Mouse (Mus musculus): ENCODE data around the gene Rrm2. TPM values are rescaled to one million over a fixed set of nuclear protein-coding genes. Genes with fewer than 3 reads are reported as not detected.
A peak's percentile ranks its signal among the peaks of the same experiment; 100 is the strongest.

Rrm2 gene
- polyA plus RNA-seq (2015; fragmentation: Nextera tagmentation; extraction: Ambion mirVana), result 180 and 182 TPM in 2 replicates

DNA sequence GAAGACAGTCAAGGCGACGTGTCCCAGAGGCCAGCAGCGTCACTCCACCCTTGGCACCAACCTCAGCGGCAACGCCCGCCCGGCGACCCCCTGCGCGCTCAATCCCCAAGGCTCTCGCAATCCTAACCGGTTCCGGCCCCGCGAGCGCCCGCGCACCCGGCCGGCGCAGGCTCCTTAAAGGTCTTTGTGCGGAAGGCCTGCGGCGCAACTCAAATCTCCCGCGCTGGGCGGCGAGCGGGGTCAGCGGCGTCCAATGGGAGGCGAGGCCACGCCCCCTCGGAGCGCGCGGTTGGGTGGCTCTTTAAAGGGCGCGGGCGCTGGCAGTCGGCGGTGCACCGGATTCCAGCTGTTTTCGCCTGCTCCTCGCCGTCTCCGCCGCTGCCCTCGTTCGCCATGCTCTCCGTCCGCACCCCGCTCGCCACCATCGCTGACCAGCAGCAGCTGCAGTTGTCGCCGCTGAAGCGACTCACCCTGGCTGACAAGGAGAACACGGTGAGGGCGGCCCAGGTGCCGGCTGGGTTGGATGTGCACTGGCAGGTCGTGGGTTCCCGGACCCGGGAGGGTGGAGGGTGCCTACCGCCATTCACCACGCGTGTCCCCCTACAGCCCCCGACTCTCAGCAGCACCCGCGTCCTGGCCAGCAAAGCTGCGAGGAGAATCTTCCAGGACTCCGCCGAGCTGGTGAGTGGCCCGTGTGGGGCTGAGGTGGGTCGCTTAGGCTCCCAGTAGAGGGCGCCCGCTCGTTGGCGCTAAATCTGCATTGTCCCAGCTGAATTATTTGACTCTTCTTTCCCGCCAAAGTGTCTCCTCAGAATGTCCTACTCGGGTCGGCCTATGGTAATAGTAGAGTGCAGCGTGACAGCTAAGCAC is at the start of gene Rrm2:
TSS of gene Rrm2 (plus strand) at position 288 of the 870 bp plus-strand sequence.
- Histone ChIP-seq H3K27me3 (no peaks in the 10 kb centered on the region), H3K9ac (replicated peaks) (peak within 1 kb of the TSS; percentile 78), H3K4me2 (replicated peaks) (peak within 1 kb of the TSS; percentile 85), H3K4me1 (peaks cover 35% of the 10 kb centered on the region), H3K27ac (replicated peaks) (peak within 1 kb of the TSS; percentile 75), H3K4me3 (peak within 1 kb of the TSS; percentile 97), H3K36me3 (0 out of 2 replicates have a peak, but pooled peaks cover 3% of the 10 kb centered on the region), H3K9me3 (no peaks in the 10 kb centered on the region)
- WGBS, result under 1% methylated on average over 83 of the region's 83 CpGs
- ATAC-seq (replicated peaks), result peak; percentile 90

DNA sequence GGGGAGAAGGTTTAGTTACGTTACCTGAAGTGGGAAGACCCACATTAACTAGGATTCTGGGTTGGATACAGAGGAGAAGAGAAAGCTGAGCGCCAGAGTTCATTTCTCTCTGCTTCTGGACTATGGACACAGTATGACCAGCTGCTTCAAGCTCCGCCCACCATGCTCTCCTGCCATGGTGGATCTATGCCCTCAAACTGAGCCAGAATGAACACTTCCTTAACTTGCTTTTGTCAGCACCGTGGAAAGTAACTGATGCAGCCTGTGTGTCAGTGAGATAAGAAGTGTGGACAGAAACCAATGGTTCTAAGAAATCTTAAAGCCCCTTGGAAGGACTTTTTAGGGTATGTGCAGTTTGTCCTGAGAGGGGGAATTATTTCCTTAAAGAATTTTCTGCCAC is 49.0 kb upstream of the Rrm2 start:
- H3K9ac ChIP-seq (replicated peaks), result no peak overlapping the region
- H3K4me3 ChIP-seq, result no peak overlapping the region
- H3K36me3 ChIP-seq, result peaks cover 40% of the 10 kb centered on the region
- H3K4me2 ChIP-seq (replicated peaks), result no peak overlapping the region
- ATAC-seq (replicated peaks), result no peak
- H3K9me3 ChIP-seq, result no peaks in the 10 kb centered on the region
- H3K27ac ChIP-seq (replicated peaks), result no peak overlapping the region
- WGBS, result 95% methylated on average over 4 of the region's 4 CpGs
- no peaks in the 10 kb centered on the region for H3K27me3 ChIP-seq
- peaks cover 14% of the 10 kb centered on the region for H3K4me1 ChIP-seq

DNA sequence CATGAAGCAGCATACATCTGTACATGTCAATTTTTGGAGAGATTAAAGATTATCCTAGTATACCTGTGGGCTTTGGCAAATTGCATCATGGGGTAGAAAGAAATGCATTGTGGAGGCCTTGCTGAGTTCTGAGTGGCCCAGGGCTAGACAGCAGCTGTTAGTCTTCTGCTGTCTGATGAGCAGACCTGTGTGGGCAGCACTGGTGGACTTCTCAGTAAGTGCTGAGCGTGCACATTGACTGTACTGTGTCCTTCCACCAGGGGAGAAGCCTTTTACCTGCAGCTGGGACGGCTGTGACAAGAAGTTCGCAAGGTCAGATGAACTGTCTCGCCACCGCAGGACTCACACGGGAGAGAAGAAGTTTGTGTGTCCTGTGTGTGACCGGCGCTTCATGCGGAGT is 48.1 kb upstream of the Rrm2 start:
- WGBS, result 94% methylated on average over 9 of the region's 9 CpGs
- no peaks in the 10 kb centered on the region for H3K9me3 ChIP-seq
- no peak overlapping the region for H3K4me2 ChIP-seq (replicated peaks)
- no peak overlapping the region for H3K9ac ChIP-seq (replicated peaks)
- ATAC-seq (replicated peaks), result no peak
- no peak overlapping the region for H3K27ac ChIP-seq (replicated peaks)
- H3K4me1 ChIP-seq, result peaks cover 14% of the 10 kb centered on the region
- H3K36me3 ChIP-seq, result peaks cover 36% of the 10 kb centered on the region
- H3K27me3 ChIP-seq, result no peaks in the 10 kb centered on the region
- H3K4me3 ChIP-seq, result no peak overlapping the region

- WGBS, result 87% methylated on average over 4 of the region's 4 CpGs
- Histone ChIP-seq H3K4me3 (no peak overlapping the region), H3K36me3 (peaks cover 27% of the 10 kb centered on the region), H3K4me2 (replicated peaks) (no peak overlapping the region), H3K4me1 (peaks cover 14% of the 10 kb centered on the region), H3K9me3 (no peaks in the 10 kb centered on the region), H3K27ac (replicated peaks) (no peak overlapping the region), H3K27me3 (no peaks in the 10 kb centered on the region), H3K9ac (replicated peaks) (no peak overlapping the region)
- no peak for ATAC-seq (replicated peaks)
Measured at GRCm38 (mm10) chr12:24661100-24661499, 46.9 kb upstream of the Rrm2 start.

DNA sequence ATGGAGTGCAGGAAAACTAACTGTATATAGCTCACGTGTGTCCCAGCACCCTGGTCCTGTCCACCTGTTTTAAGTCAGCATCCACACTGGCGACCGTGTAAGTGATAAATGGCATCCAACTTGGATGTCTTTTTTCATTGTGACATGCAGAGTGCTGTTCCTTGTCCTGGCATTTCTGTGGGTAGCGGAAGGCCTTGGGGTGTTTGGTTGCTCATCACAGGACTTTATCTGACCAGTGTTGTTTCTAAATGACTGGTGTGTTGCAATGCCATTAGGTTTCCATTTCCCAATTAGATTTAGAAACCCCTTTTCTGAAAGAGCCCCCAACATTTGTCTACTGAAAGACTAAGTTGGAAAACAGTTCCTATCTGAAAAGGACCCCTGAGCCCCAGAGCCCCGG is 45.9 kb upstream of the Rrm2 start:
- Histone ChIP-seq H3K9me3 (no peaks in the 10 kb centered on the region), H3K4me2 (replicated peaks) (no peak overlapping the region), H3K9ac (replicated peaks) (no peak overlapping the region), H3K4me1 (0 out of 2 replicates have a peak, but pooled peaks cover 5% of the 10 kb centered on the region), H3K4me3 (no peak overlapping the region), H3K27me3 (no peaks in the 10 kb centered on the region), H3K36me3 (peaks cover 23% of the 10 kb centered on the region; the same call in 1 of the 2 replicates), H3K27ac (replicated peaks) (no peak overlapping the region)
- 93% methylated on average over 5 of the region's 5 CpGs for WGBS
- ATAC-seq (replicated peaks), result no peak

GRCm38 (mm10) chr12:24680096-24680491 is 27.9 kb upstream of the Rrm2 start:
- Histone ChIP-seq H3K4me2 (replicated peaks) (peak overlapping the region; percentile 95), H3K9ac (replicated peaks) (peak overlapping the region; percentile 57), H3K9me3 (no peaks in the 10 kb centered on the region), H3K4me1 (peaks cover 24% of the 10 kb centered on the region; the same call in 1 of the 2 replicates), H3K27ac (replicated peaks) (no peak overlapping the region), H3K27me3 (peaks cover 16% of the 10 kb centered on the region), H3K36me3 (no peaks in the 10 kb centered on the region), H3K4me3 (peak overlapping the region; percentile 49)
- WGBS, result 16% methylated on average over 9 of the region's 9 CpGs
- ATAC-seq (replicated peaks), result no peak

GRCm38 (mm10) chr12:24680492-24681285 is 27.4 kb upstream of the Rrm2 start:
- Histone ChIP-seq H3K27me3 (peaks cover 16% of the 10 kb centered on the region), H3K27ac (replicated peaks) (no peak overlapping the region), H3K9ac (replicated peaks) (peak overlapping the region; percentile 57), H3K4me2 (replicated peaks) (peak overlapping the region; percentile 95), H3K4me3 (peak overlapping the region; percentile 49), H3K9me3 (no peaks in the 10 kb centered on the region), H3K4me1 (peaks cover 24% of the 10 kb centered on the region; the same call in 1 of the 2 replicates), H3K36me3 (no peaks in the 10 kb centered on the region)
- WGBS, result 1% methylated on average over 58 of the region's 61 CpGs
- peak; percentile 80 for ATAC-seq (replicated peaks)

- ATAC-seq (replicated peaks), result peak; percentile 52
- peak within 1 kb of the TSS; percentile 49 for H3K4me3 ChIP-seq
- H3K36me3 ChIP-seq, result no peaks in the 10 kb centered on the region
- peaks cover 24% of the 10 kb centered on the region; the same call in 1 of the 2 replicates for H3K4me1 ChIP-seq
- peak within 1 kb of the TSS; percentile 95 for H3K4me2 ChIP-seq (replicated peaks)
- H3K9ac ChIP-seq (replicated peaks), result peak within 1 kb of the TSS; percentile 57
- 3% methylated on average over 20 of the region's 20 CpGs for WGBS
- no peak within 1 kb of the TSS for H3K27ac ChIP-seq (replicated peaks)
- peaks cover 16% of the 10 kb centered on the region for H3K27me3 ChIP-seq
- H3K9me3 ChIP-seq, result no peaks in the 10 kb centered on the region
Measured at GRCm38 (mm10) chr12:24681286-24682023, 26.6 kb upstream of the Rrm2 start, which contains the start of gene Cys1. Cys1 (minus strand) TSS chr12:24681813.

- Histone ChIP-seq H3K27me3 (peaks cover 16% of the 10 kb centered on the region), H3K36me3 (no peaks in the 10 kb centered on the region), H3K4me3 (no peak overlapping the region), H3K4me2 (replicated peaks) (no peak overlapping the region), H3K9ac (replicated peaks) (no peak overlapping the region), H3K27ac (replicated peaks) (no peak overlapping the region), H3K4me1 (peaks cover 24% of the 10 kb centered on the region; the same call in 1 of the 2 replicates), H3K9me3 (no peaks in the 10 kb centered on the region)
- 49% methylated on average over 8 of the region's 8 CpGs for WGBS
- ATAC-seq (replicated peaks), result no peak
Measured at GRCm38 (mm10) chr12:24682563-24682962, 25.5 kb upstream of the Rrm2 start.

GRCm38 (mm10) chr12:24683461-24683860 is 24.6 kb upstream of the Rrm2 start:
- 74% methylated on average over 7 of the region's 7 CpGs for WGBS
- Histone ChIP-seq H3K4me1 (peaks cover 24% of the 10 kb centered on the region; the same call in 1 of the 2 replicates), H3K9me3 (no peaks in the 10 kb centered on the region), H3K9ac (replicated peaks) (no peak overlapping the region), H3K4me3 (no peak overlapping the region), H3K27me3 (peaks cover 16% of the 10 kb centered on the region), H3K27ac (replicated peaks) (no peak overlapping the region), H3K4me2 (replicated peaks) (no peak overlapping the region), H3K36me3 (no peaks in the 10 kb centered on the region)
- no peak for ATAC-seq (replicated peaks)

GRCm38 (mm10) chr12:24686038-24686695 is 21.9 kb upstream of the Rrm2 start:
- H3K4me3 ChIP-seq, result no peak overlapping the region
- H3K27me3 ChIP-seq, result peaks cover 16% of the 10 kb centered on the region
- no peak overlapping the region for H3K9ac ChIP-seq (replicated peaks)
- H3K36me3 ChIP-seq, result no peaks in the 10 kb centered on the region
- no peaks in the 10 kb centered on the region for H3K9me3 ChIP-seq
- H3K4me2 ChIP-seq (replicated peaks), result no peak overlapping the region
- WGBS, result 77% methylated on average over 6 of the region's 6 CpGs
- no peak for ATAC-seq (replicated peaks)
- no peak overlapping the region for H3K27ac ChIP-seq (replicated peaks)
- H3K4me1 ChIP-seq, result peaks cover 14% of the 10 kb centered on the region; the same call in 1 of the 2 replicates

All from forebrain, embryonic 15.5 days (tissue).